Mouse (Mus musculus) liver, embryonic 14.5 days (tissue): ENCODE measurements around the gene Cacna2d2.

Experiments used
- CTCF ChIP-seq: IDR thresholded peaks from 2 replicates; pipeline ENCODE4 v1.5.1; 2016; ENCODE audit warnings: antibody characterized with exemption, low read depth, control low read depth
- EP300 ChIP-seq: IDR thresholded peaks from 2 replicates; pipeline ENCODE4 v1.6.1; 2016; ENCODE audit warnings: antibody characterized with exemption, low read depth

DNA sequence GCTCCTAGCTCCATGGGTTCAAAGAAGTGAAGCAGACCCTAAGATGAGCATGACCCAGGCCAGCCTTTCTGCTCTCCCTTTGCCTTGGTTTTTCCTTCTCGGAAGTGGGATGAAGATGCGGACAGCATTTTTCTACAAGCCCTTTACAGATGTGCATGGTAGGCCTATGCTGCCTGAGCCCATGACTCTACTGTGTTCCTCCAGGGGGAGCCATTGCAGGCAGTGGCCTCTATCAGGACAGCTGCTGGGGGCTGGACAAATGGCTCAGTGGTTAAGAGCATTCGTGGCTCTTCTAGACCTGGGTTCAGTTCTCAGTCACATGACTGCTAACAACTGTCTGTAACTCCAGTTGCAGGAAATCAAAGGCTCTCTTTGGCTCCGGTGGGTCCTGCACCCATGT lies 83.4 kb downstream of the Cacna2d2 start:
- TF ChIP-seq CTCF: peak; percentile 69
- TF ChIP-seq EP300: no peak
